In the genomic region with DNA sequence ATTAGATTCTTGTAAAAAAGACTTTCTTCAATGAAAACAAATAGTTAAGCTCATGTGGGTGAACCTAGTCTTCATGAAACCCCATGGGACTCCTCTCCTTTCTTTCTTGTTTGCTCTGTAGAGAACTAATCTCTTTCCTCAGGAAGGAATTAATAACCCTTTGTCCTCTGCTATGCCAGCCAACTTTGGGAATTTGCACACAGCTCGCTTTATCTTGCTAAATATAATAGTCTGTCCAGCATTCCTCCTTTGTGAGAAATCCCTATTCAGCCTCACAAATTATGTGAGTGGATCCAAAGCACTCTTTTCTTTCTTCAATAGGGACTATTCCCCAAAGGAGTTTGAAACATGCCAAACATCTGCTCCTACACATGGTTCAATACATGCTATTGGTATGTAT, we compare ENCODE assay signal across 13 mouse cellular contexts.
"Had no signal": no experiment of that assay in that cellular context is flagged by ENCODE, and none has a peak within 500 bp of the region (broad histone marks: within the 10 kb centered on the region; RNA-seq: fewer than 3 reads in every experiment).

No protein-coding gene starts in this region.

- H3K36me3 ChIP-seq: limb, embryonic 15.5 days; liver, embryonic 13.5 days; lung, embryonic 15.5 days; neural tube, embryonic 12.5 days had no signal

- H3K27me3 ChIP-seq: limb, embryonic 15.5 days; liver, embryonic 13.5 days; lung, embryonic 15.5 days; megakaryocyte, embryonic 14.5 days; neural tube, embryonic 12.5 days had no signal

- H3K9ac ChIP-seq: limb, embryonic 15.5 days; liver, embryonic 13.5 days; liver, postnatal 0 days; lung, embryonic 15.5 days; neural tube, embryonic 12.5 days had no signal

- ATAC-seq: liver, postnatal 0 days had no signal

- H3K4me3 ChIP-seq: left cerebral cortex, adult 2 months; limb, embryonic 15.5 days; liver, embryonic 13.5 days; lung, embryonic 15.5 days; megakaryocyte, embryonic 14.5 days; neural tube, embryonic 12.5 days had no signal

- H3K27ac ChIP-seq: left cerebral cortex, adult 2 months; limb, embryonic 15.5 days; liver, embryonic 13.5 days; lung, embryonic 15.5 days; macrophage; neural tube, embryonic 12.5 days; stomach, postnatal 0 days had no signal

- H3K4me1 ChIP-seq: limb, embryonic 15.5 days; liver, embryonic 13.5 days; lung, embryonic 15.5 days; megakaryocyte, embryonic 14.5 days; neural tube, embryonic 12.5 days had no signal

- H3K4me2 ChIP-seq: limb, embryonic 15.5 days; liver, embryonic 13.5 days; lung, embryonic 15.5 days; neural tube, embryonic 12.5 days had no signal

- H3K9me3 ChIP-seq: limb, embryonic 15.5 days; liver, embryonic 13.5 days; lung, embryonic 15.5 days; neural tube, embryonic 12.5 days had no signal

- DNase-seq: kidney, adult 8-10 months; kidney, postnatal 25 days; liver, embryonic 13.5 days; liver, postnatal 0 days; lung, postnatal 14 days; thymus, postnatal 4 days had no signal
